Mouse (Mus musculus): ENCODE data around the gene Prkar1b. TPM values are rescaled to one million over a fixed set of nuclear protein-coding genes. Genes with fewer than 3 reads are reported as not detected.
A peak's percentile ranks its signal among the peaks of the same experiment; 100 is the strongest.

Gene Prkar1b
- polyA plus RNA-seq, 1 experiment from 2014 or later = 193 TPM

DNA sequence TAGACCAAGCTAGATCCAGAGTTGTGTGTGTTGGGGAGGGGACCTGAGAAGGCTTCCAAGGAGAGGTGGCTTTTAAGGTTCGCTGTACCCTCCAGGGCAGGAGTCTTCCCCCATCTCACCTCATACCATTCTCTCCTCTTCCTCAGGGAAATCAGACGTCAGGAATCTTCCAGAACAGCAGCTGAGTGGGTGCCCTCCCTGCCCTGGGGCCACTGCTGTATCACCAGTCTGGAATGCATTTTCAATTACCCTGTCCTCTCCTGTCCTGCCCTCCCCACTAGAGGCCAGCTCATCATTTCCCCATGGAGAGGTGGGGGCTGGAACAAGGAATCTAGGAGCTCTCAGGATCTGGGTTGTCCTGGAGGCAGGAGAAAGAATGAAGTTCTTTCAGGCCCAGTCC lies 139.2 kb downstream of the Prkar1b start:
- no peaks in the 10 kb centered on the region for H3K36me3 ChIP-seq
- H3K4me2 ChIP-seq (replicated peaks) = no peak overlapping the region
- H3K4me1 ChIP-seq = peaks cover 6% of the 10 kb centered on the region; the same call in 1 of the 2 replicates
- no peak overlapping the region for H3K27ac ChIP-seq (replicated peaks)
- ATAC-seq (replicated peaks) = no peak
- H3K9me3 ChIP-seq = no peaks in the 10 kb centered on the region
- H3K9ac ChIP-seq (replicated peaks) = no peak overlapping the region
- WGBS = 70% methylated on average over 2 of the region's 2 CpGs
- no peak overlapping the region for H3K4me3 ChIP-seq
- no peaks in the 10 kb centered on the region for H3K27me3 ChIP-seq

DNA sequence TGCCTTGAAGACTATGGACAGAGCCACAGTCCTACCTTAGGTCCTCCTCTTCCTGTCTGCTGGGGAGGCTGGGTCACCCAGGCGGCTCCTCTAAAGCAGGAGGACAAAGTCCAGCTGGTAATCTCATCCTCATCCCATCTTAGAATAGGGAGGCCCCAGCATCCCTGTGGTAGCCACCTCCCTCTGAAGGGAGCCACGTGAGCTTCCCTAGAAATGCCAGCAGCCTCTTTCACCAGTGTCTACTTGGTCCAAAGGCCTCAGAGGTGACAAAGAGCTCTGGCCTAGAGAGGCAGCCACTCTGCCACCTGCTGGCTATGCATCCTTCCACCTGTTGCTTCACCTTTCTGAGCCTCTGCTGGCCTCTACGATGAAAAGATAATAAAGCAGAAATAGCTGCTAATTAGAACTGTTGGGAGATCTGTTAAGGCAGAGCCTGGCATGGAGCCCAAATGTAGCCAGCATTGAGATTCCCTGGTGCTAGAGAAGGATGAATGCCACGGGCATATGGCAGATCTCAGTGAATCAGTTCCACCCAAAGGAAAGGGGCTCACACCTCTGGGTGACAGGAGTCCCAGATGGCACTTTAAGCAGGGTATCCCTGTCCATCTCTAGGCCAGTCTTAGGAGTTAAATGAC lies 142.5 kb downstream of the Prkar1b start:
- no peaks in the 10 kb centered on the region for H3K9me3 ChIP-seq
- no peak overlapping the region for H3K4me2 ChIP-seq (replicated peaks)
- H3K27ac ChIP-seq (replicated peaks) = no peak overlapping the region
- peaks cover 6% of the 10 kb centered on the region; the same call in 1 of the 2 replicates for H3K4me1 ChIP-seq
- no peaks in the 10 kb centered on the region for H3K27me3 ChIP-seq
- H3K36me3 ChIP-seq = no peaks in the 10 kb centered on the region
- 33% methylated on average over 4 of the region's 4 CpGs for WGBS
- H3K9ac ChIP-seq (replicated peaks) = no peak overlapping the region
- no peak; the same call in 1 of the 2 replicates for ATAC-seq (replicated peaks)
- no peak overlapping the region for H3K4me3 ChIP-seq

- Histone ChIP-seq H3K4me2 (replicated peaks) (no peak overlapping the region), H3K27me3 (peaks cover 10% of the 10 kb centered on the region; the same call in 1 of the 2 replicates), H3K4me3 (no peak overlapping the region), H3K36me3 (no peaks in the 10 kb centered on the region), H3K4me1 (peaks cover 6% of the 10 kb centered on the region; the same call in 1 of the 2 replicates), H3K9me3 (no peaks in the 10 kb centered on the region), H3K9ac (replicated peaks) (no peak overlapping the region), H3K27ac (replicated peaks) (no peak overlapping the region)
- no peak for ATAC-seq (replicated peaks)
- WGBS = 77% methylated on average over 6 of the region's 6 CpGs
These were observed 145.2 kb downstream of the Prkar1b start for GRCm38 (mm10) chr5:139004588-139004987.

- no peak overlapping the region for H3K27ac ChIP-seq (replicated peaks)
- H3K4me2 ChIP-seq (replicated peaks) = no peak overlapping the region
- 71% methylated on average over 7 of the region's 7 CpGs for WGBS
- H3K9me3 ChIP-seq = no peaks in the 10 kb centered on the region
- no peak overlapping the region for H3K9ac ChIP-seq (replicated peaks)
- H3K36me3 ChIP-seq = no peaks in the 10 kb centered on the region
- H3K4me3 ChIP-seq = no peak overlapping the region
- H3K4me1 ChIP-seq = peaks cover 28% of the 10 kb centered on the region
- no peak for ATAC-seq (replicated peaks)
- peaks cover 48% of the 10 kb centered on the region for H3K27me3 ChIP-seq
These were observed 150.1 kb downstream of the Prkar1b start for GRCm38 (mm10) chr5:138999716-139000115.

GRCm38 (mm10) chr5:138997936-138998580 lies 151.7 kb downstream of the Prkar1b start:
- no peak for ATAC-seq (replicated peaks)
- 2% methylated on average over 30 of the region's 30 CpGs for WGBS
- H3K27me3 ChIP-seq = peaks cover 50% of the 10 kb centered on the region
- H3K9ac ChIP-seq (replicated peaks) = peak overlapping the region; percentile 24; the same call in 1 of the 2 replicates
- no peaks in the 10 kb centered on the region for H3K36me3 ChIP-seq
- peak overlapping the region; percentile 84 for H3K4me3 ChIP-seq
- no peaks in the 10 kb centered on the region for H3K9me3 ChIP-seq
- H3K4me2 ChIP-seq (replicated peaks) = peak overlapping the region; percentile 51
- H3K4me1 ChIP-seq = peaks cover 42% of the 10 kb centered on the region
- no peak overlapping the region for H3K27ac ChIP-seq (replicated peaks)

- Histone ChIP-seq H3K4me3 (peak within 1 kb of the TSS; percentile 84), H3K27ac (replicated peaks) (peak within 1 kb of the TSS; percentile 89; the same call in 1 of the 2 replicates), H3K9me3 (no peaks in the 10 kb centered on the region), H3K4me2 (replicated peaks) (peak within 1 kb of the TSS; percentile 89), H3K27me3 (peaks cover 58% of the 10 kb centered on the region), H3K4me1 (peaks cover 49% of the 10 kb centered on the region), H3K9ac (replicated peaks) (peak within 1 kb of the TSS; percentile 77), H3K36me3 (no peaks in the 10 kb centered on the region)
- 2% methylated on average over 48 of the region's 48 CpGs for WGBS
- ATAC-seq (replicated peaks) = peak; percentile 24; the same call in 1 of the 2 replicates
These were observed 152.5 kb downstream of the Prkar1b start, which contains the start of gene Pdgfa for GRCm38 (mm10) chr5:138997171-138997788. Gene Pdgfa, minus strand, starts transcription at chr5:138997370.

DNA sequence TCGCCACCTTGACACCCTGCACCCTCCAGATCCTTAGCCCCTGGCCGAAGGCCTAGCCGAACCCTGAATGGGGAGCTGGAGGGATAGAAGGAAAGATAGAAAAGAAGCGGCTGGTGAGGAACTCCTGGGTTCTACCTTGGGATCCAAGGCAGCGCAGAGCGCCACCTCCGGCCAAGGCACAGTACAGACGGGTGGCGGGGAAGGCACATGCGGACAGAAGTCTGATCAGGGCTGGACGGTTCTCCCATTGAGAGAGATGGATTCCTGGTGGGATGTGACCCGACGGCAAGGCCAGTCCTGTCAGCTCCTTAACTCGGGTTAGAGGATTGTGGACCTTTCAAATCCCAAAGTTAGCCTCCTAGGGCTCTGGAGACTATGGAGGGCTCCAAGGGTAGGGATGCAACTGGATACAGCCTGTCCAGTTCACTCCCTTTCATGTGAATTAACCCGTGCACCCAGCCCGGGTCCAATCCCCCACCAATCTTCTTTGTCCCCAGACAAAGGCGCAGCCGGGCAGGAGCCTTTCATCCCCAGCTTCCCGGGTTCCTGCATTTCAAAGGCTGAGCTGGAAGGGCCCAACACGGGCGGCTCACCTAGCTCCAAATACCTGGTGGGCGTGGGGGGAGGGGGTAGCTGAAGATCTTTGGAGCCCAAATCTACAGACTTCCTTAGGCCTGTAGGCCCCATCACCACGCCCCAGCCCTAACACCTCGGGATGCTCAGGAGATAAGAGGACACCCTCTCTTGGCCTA lies 153.3 kb downstream of the Prkar1b start:
- WGBS = 8% methylated on average over 24 of the region's 24 CpGs
- H3K4me1 ChIP-seq = peaks cover 49% of the 10 kb centered on the region
- H3K27ac ChIP-seq (replicated peaks) = peak overlapping the region; percentile 89
- peak overlapping the region; percentile 77 for H3K9ac ChIP-seq (replicated peaks)
- peak overlapping the region; percentile 89 for H3K4me2 ChIP-seq (replicated peaks)
- H3K36me3 ChIP-seq = no peaks in the 10 kb centered on the region
- no peaks in the 10 kb centered on the region for H3K9me3 ChIP-seq
- 0 out of 2 replicates have a peak, but pooled peaks have one; percentile 6 for ATAC-seq (replicated peaks)
- peaks cover 66% of the 10 kb centered on the region for H3K27me3 ChIP-seq
- H3K4me3 ChIP-seq = peak overlapping the region; percentile 84

GRCm38 (mm10) chr5:138995721-138996311 lies 154.0 kb downstream of the Prkar1b start:
- Histone ChIP-seq H3K9ac (replicated peaks) (peak overlapping the region; percentile 77), H3K4me2 (replicated peaks) (peak overlapping the region; percentile 89), H3K36me3 (no peaks in the 10 kb centered on the region), H3K4me1 (peaks cover 53% of the 10 kb centered on the region), H3K27ac (replicated peaks) (peak overlapping the region; percentile 89), H3K9me3 (no peaks in the 10 kb centered on the region), H3K27me3 (peaks cover 68% of the 10 kb centered on the region), H3K4me3 (peak overlapping the region; percentile 84)
- ATAC-seq (replicated peaks) = peak; percentile 74
- under 1% methylated on average over 43 of the region's 52 CpGs for WGBS

DNA sequence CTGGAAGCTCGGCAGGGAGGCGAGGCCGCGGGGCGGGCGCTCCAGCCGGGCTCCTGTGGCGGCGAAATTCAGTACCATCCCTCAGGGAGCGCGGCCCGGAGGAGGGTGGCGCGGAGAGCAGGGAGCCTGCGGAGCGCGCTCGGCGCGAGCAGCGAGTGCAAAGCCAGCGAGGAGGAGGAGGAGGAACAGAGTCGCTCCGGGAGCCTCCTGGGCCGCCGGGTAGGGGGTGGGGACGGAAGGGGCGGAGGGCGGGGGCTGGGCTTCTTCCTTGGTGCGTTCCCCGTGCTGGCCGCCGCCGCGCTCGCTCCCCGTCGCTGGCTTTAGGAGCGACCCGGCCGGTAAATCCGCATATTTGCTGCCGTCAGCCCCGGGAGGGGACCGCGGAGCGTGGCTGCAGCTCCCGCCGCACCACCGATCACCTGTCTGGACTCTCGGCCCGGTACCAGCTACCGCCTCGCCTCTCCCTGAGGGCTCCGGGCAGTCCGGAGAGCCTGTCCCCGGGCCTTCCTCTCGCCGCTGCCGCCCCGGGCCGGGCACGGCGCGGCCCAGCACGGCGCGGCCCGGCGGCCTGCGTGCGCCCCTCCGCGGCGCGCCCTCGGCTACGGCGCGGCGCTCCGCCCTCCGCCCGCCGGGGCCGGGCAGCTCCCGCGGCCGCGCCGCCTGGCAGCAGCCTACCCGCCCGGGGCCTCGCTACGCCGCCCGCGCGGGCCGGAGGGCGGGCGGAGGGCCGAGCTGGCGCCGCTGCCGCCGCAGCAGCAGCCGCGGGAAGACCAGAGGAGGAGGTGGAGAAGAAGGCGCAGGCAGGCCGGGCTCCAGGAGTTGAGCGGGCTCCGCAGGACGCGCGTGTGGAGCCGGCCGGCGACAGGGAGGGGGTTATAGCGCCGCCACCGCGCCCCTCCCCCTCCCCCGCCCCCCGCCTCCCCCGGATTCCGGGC lies 154.7 kb downstream of the Prkar1b start:
- Histone ChIP-seq H3K27ac (replicated peaks) (peak overlapping the region; percentile 89), H3K9me3 (no peaks in the 10 kb centered on the region), H3K4me1 (peaks cover 53% of the 10 kb centered on the region), H3K36me3 (no peaks in the 10 kb centered on the region), H3K9ac (replicated peaks) (peak overlapping the region; percentile 77), H3K4me3 (peak overlapping the region; percentile 84), H3K4me2 (replicated peaks) (peak overlapping the region; percentile 89), H3K27me3 (peaks cover 63% of the 10 kb centered on the region)
- WGBS = under 1% methylated on average over 87 of the region's 127 CpGs
- peak; percentile 55 for ATAC-seq (replicated peaks)

- 0% methylated on average over 48 of the region's 48 CpGs for WGBS
- Histone ChIP-seq H3K4me3 (peak overlapping the region; percentile 84), H3K27ac (replicated peaks) (peak overlapping the region; percentile 89), H3K4me1 (peaks cover 53% of the 10 kb centered on the region), H3K4me2 (replicated peaks) (peak overlapping the region; percentile 89), H3K9ac (replicated peaks) (peak overlapping the region; percentile 77), H3K36me3 (no peaks in the 10 kb centered on the region), H3K9me3 (no peaks in the 10 kb centered on the region), H3K27me3 (peaks cover 55% of the 10 kb centered on the region)
- 0 out of 2 replicates have a peak, but pooled peaks have one; percentile 23 for ATAC-seq (replicated peaks)
These were observed 155.6 kb downstream of the Prkar1b start for GRCm38 (mm10) chr5:138994108-138994785.
